Mouse (Mus musculus): ENCODE data around the gene Rfc4. TPM values are rescaled to one million over a fixed set of nuclear protein-coding genes. Genes with fewer than 3 reads are reported as not detected.
A peak's percentile ranks its signal among the peaks of the same experiment; 100 is the strongest.

Gene Rfc4
- polyA plus RNA-seq (2014; fragmentation: Nextera tagmentation; extraction: Ambion mirVana) = 35.7 and 36.8 TPM in 2 replicates

DNA sequence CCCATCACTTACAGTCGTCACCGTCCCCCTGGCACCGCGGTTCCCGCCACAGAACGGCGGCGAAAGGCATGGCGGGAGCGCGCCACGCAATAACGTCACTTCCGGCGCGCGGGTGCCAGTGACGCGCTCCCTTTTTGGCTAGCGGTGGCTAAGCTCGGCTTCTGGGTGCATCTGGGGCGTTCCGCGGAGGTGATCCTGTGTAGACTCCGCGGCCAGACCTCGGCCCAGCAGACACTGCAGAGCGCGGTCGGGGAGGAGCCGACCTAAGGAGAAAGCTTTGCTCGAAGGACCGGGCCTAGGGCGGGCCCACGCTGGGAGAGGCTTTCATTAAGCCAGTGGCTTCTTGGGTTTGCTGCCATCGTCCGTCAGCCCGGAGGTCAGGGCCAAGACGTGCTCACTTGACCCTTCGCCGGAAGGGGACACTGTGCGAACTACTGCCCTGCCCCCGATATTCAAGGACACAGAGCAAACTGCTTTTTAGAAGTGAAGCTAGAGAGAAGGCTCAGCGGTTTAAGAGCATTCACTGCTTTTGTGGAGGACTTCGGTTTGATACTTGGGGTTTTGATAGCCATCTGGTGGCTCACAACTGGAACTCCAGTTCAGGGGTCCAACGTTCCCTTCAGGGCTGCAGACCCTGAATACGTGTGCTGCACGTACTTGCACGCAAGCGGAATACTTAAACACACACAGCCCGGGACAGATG is at the start of gene Rfc4:
Gene Rfc4, minus strand, starts transcription at position 65 of the 703 bp plus-strand sequence.
- peak within 1 kb of the TSS; percentile 95 for H3K4me2 ChIP-seq (ENCODE audit: low read depth, low read length)
- H3K4me1 ChIP-seq (ENCODE audit: control insufficient read depth, insufficient read depth, low read length) = peaks cover 10% of the 10 kb centered on the region
- H3K36me3 ChIP-seq (ENCODE audit: control insufficient read depth, insufficient read depth, low read length) = peaks cover 7% of the 10 kb centered on the region; the same call in 1 of the 2 replicates
- H3K4me3 ChIP-seq (ENCODE audit: low read depth, low read length) = peak within 1 kb of the TSS; percentile 78
- H3K27me3 ChIP-seq (ENCODE audit: control insufficient read depth, insufficient read depth, low read length) = no peaks in the 10 kb centered on the region
- H3K9me3 ChIP-seq (ENCODE audit: control insufficient read depth, low read length) = no peaks in the 10 kb centered on the region
- H3K9ac ChIP-seq (replicated peaks; ENCODE audit: low read depth, low read length) = peak within 1 kb of the TSS; percentile 82
- peak; percentile 95 for ATAC-seq (ENCODE audit: low read depth)
- peak within 1 kb of the TSS; percentile 96 for H3K27ac ChIP-seq (ENCODE audit: low read depth, low read length)
- WGBS = under 1% methylated on average over 51 of the region's 51 CpGs

DNA sequence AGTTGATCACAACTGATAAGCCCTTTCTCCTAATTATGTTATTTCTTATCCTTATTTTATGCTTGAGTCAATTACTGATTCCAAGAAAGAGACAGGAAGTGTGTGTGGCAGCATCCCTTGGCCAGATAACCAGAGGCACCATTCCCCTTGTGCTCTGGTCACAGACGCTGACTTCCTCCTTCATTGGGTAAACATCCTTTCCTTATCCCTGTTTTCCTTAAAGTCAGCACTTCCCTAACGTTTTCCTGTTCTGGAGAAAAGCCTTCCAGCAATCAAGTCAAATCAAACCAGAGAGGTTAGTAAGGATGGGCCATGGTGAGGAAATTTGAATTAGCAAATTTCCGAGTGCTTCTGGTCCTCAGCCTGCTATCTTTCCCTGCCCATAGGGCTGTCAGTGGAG is 48.4 kb upstream of the Rfc4 start:
- Histone ChIP-seq H3K9me3 (ENCODE audit: control insufficient read depth, low read length) (no peaks in the 10 kb centered on the region), H3K4me2 (ENCODE audit: low read depth, low read length) (no peak overlapping the region), H3K4me3 (ENCODE audit: low read depth, low read length) (no peak overlapping the region), H3K27me3 (ENCODE audit: control insufficient read depth, insufficient read depth, low read length) (no peaks in the 10 kb centered on the region), H3K36me3 (ENCODE audit: control insufficient read depth, insufficient read depth, low read length) (no peaks in the 10 kb centered on the region), H3K4me1 (ENCODE audit: control insufficient read depth, insufficient read depth, low read length) (no peaks in the 10 kb centered on the region), H3K9ac (replicated peaks; ENCODE audit: low read depth, low read length) (no peak overlapping the region), H3K27ac (ENCODE audit: low read depth, low read length) (no peak overlapping the region)
- WGBS = 70% methylated on average over 3 of the region's 3 CpGs
- no peak for ATAC-seq (ENCODE audit: low read depth)

DNA sequence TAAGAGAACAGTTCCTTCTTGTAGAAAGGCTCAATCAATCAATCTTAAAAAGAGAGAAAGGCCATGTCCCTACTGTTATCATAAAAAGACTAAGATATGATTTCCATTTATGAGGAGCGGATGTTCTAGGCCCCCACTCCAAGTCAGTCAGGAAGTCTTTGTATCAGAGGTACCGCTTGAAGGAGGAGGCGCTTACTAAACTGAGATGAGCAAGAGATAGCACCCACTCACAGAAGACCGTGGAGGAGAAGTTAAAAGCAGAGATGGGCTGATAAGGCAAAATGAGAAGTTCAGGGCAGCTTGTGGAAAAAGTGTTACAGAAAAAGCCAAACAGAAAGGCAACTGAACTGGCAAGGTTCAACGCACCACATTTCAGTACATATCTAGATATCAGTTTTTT is 47.3 kb upstream of the Rfc4 start:
- H3K9me3 ChIP-seq (ENCODE audit: control insufficient read depth, low read length) = no peaks in the 10 kb centered on the region
- WGBS = 94% methylated on average over 5 of the region's 5 CpGs
- H3K9ac ChIP-seq (replicated peaks; ENCODE audit: low read depth, low read length) = no peak overlapping the region
- H3K4me1 ChIP-seq (ENCODE audit: control insufficient read depth, insufficient read depth, low read length) = no peaks in the 10 kb centered on the region
- no peak for ATAC-seq (ENCODE audit: low read depth)
- H3K27ac ChIP-seq (ENCODE audit: low read depth, low read length) = no peak overlapping the region
- H3K27me3 ChIP-seq (ENCODE audit: control insufficient read depth, insufficient read depth, low read length) = no peaks in the 10 kb centered on the region
- no peak overlapping the region for H3K4me2 ChIP-seq (ENCODE audit: low read depth, low read length)
- H3K4me3 ChIP-seq (ENCODE audit: low read depth, low read length) = no peak overlapping the region
- H3K36me3 ChIP-seq (ENCODE audit: control insufficient read depth, insufficient read depth, low read length) = no peaks in the 10 kb centered on the region

DNA sequence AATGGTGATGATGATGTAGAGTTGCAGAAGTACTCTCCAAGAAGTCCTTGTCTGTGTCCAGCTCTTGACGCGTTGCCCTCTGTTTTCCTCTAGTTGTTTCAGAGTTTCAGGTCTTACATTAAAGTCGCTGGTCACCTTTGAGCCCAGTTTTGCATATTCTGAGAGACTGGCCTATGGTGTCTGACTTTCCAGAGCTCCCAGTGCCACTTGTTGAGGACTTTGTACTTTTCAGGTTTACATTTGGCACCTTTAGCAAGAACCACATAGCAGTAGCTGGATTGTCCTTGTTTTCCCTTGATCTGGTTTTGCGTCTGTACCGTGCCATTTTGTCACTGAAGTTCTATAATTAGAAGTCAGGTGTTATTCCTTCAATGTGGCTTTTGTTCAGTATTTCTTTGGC is 46.4 kb upstream of the Rfc4 start:
- no peak for ATAC-seq (ENCODE audit: low read depth)
- Histone ChIP-seq H3K4me2 (ENCODE audit: low read depth, low read length) (no peak overlapping the region), H3K4me3 (ENCODE audit: low read depth, low read length) (no peak overlapping the region), H3K4me1 (ENCODE audit: control insufficient read depth, insufficient read depth, low read length) (no peaks in the 10 kb centered on the region), H3K27ac (ENCODE audit: low read depth, low read length) (no peak overlapping the region), H3K27me3 (ENCODE audit: control insufficient read depth, insufficient read depth, low read length) (no peaks in the 10 kb centered on the region), H3K9me3 (ENCODE audit: control insufficient read depth, low read length) (no peaks in the 10 kb centered on the region), H3K36me3 (ENCODE audit: control insufficient read depth, insufficient read depth, low read length) (no peaks in the 10 kb centered on the region), H3K9ac (replicated peaks; ENCODE audit: low read depth, low read length) (no peak overlapping the region)
- 93% methylated on average over 5 of the region's 5 CpGs for WGBS

DNA sequence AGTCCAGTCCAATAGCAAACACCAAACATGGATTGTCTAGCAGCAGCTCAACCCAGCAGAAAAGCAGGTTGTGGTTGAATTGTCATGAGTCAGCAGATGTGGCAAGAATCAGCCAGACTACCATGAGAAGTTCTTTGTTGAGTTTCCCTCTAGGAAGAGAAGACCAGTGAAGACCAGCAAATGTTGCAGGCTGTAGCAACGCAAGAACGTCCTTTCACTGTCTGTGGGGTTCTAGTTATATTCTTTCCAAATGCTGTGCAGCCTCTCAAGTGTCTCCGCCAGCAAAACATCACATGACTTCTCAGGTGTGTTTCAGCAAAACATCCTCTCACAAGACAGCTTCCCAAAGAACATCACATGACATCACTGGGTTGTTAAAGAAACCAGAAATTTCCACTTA is 43.3 kb upstream of the Rfc4 start:
- H3K9ac ChIP-seq (replicated peaks; ENCODE audit: low read depth, low read length) = no peak overlapping the region
- H3K36me3 ChIP-seq (ENCODE audit: control insufficient read depth, insufficient read depth, low read length) = no peaks in the 10 kb centered on the region
- H3K27ac ChIP-seq (ENCODE audit: low read depth, low read length) = no peak overlapping the region
- WGBS = 92% methylated on average over 3 of the region's 3 CpGs
- ATAC-seq (ENCODE audit: low read depth) = no peak
- no peak overlapping the region for H3K4me2 ChIP-seq (ENCODE audit: low read depth, low read length)
- no peaks in the 10 kb centered on the region for H3K27me3 ChIP-seq (ENCODE audit: control insufficient read depth, insufficient read depth, low read length)
- H3K9me3 ChIP-seq (ENCODE audit: control insufficient read depth, low read length) = no peaks in the 10 kb centered on the region
- no peak overlapping the region for H3K4me3 ChIP-seq (ENCODE audit: low read depth, low read length)
- no peaks in the 10 kb centered on the region for H3K4me1 ChIP-seq (ENCODE audit: control insufficient read depth, insufficient read depth, low read length)

DNA sequence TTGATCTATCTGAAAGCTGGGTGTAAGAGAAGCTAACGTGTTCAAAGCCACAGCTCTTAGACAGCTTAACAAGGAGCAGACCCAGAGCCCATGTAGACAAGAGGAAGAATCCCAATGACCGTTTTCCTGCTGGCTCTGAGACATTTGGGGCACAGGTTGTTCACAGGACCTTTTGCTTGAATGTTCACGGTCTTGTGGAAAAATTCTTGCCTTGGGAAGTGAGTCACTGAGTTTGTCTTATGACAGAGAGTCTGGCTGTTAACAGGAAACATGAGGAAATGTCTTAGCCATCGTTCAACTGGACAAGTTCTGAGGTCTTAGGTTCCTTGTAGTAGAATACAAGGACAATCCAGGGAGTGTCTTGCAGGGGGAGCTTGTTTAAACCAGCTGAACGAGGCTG is 39.5 kb upstream of the Rfc4 start:
- no peak overlapping the region for H3K27ac ChIP-seq (ENCODE audit: low read depth, low read length)
- no peaks in the 10 kb centered on the region for H3K4me1 ChIP-seq (ENCODE audit: control insufficient read depth, insufficient read depth, low read length)
- 76% methylated on average over 5 of the region's 5 CpGs for WGBS
- H3K9me3 ChIP-seq (ENCODE audit: control insufficient read depth, low read length) = no peaks in the 10 kb centered on the region
- H3K27me3 ChIP-seq (ENCODE audit: control insufficient read depth, insufficient read depth, low read length) = no peaks in the 10 kb centered on the region
- no peak overlapping the region for H3K4me3 ChIP-seq (ENCODE audit: low read depth, low read length)
- H3K36me3 ChIP-seq (ENCODE audit: control insufficient read depth, insufficient read depth, low read length) = no peaks in the 10 kb centered on the region
- H3K9ac ChIP-seq (replicated peaks; ENCODE audit: low read depth, low read length) = no peak overlapping the region
- H3K4me2 ChIP-seq (ENCODE audit: low read depth, low read length) = no peak overlapping the region
- no peak for ATAC-seq (ENCODE audit: low read depth)

DNA sequence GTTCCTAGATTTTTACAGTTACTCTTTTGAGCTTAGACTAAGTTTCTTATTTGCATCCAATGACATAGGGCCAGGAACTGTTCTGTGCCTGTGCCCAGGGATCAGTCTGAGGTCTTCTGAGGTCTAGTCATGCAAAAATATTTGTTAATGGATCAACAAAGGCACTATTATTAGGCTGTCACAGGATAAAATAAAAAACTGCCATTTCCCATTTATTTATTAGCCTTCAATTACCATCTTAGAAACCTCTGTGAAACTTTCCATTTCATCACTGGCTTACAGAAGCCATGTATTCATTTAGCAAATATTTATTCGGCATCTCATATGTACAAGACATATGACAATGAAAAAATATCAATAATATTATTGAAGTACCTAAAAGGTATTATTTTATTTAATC is 39.1 kb upstream of the Rfc4 start:
- no peaks in the 10 kb centered on the region for H3K27me3 ChIP-seq (ENCODE audit: control insufficient read depth, insufficient read depth, low read length)
- H3K4me1 ChIP-seq (ENCODE audit: control insufficient read depth, insufficient read depth, low read length) = no peaks in the 10 kb centered on the region
- H3K36me3 ChIP-seq (ENCODE audit: control insufficient read depth, insufficient read depth, low read length) = no peaks in the 10 kb centered on the region
- WGBS = 91% methylated on average over 1 of the region's 1 CpGs
- H3K9me3 ChIP-seq (ENCODE audit: control insufficient read depth, low read length) = no peaks in the 10 kb centered on the region
- no peak for ATAC-seq (ENCODE audit: low read depth)
- no peak overlapping the region for H3K9ac ChIP-seq (replicated peaks; ENCODE audit: low read depth, low read length)
- no peak overlapping the region for H3K4me3 ChIP-seq (ENCODE audit: low read depth, low read length)
- H3K27ac ChIP-seq (ENCODE audit: low read depth, low read length) = no peak overlapping the region
- H3K4me2 ChIP-seq (ENCODE audit: low read depth, low read length) = no peak overlapping the region

DNA sequence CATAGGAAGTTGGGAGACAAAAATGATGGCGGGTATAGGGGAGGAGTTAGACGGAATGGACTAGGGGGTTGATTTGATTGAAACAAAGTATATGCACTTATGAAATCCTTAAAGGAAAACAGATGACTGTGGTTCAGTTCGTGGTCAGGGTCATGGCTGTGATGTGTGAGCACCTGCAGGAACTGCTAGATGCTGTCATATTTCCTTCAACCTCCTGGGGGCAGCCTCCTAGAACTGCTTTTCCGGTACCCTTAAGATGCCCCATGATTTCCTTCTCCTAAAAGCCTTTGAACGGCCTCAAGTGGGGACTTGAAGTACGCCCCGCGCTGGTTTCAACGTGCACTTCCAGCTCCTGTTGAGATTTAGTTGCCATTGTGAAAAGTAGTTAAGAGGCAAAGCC is 37.9 kb upstream of the Rfc4 start:
- no peaks in the 10 kb centered on the region for H3K36me3 ChIP-seq (ENCODE audit: control insufficient read depth, insufficient read depth, low read length)
- no peak overlapping the region for H3K27ac ChIP-seq (ENCODE audit: low read depth, low read length)
- no peak overlapping the region for H3K4me3 ChIP-seq (ENCODE audit: low read depth, low read length)
- no peaks in the 10 kb centered on the region for H3K4me1 ChIP-seq (ENCODE audit: control insufficient read depth, insufficient read depth, low read length)
- H3K9me3 ChIP-seq (ENCODE audit: control insufficient read depth, low read length) = no peaks in the 10 kb centered on the region
- no peaks in the 10 kb centered on the region for H3K27me3 ChIP-seq (ENCODE audit: control insufficient read depth, insufficient read depth, low read length)
- WGBS = 69% methylated on average over 9 of the region's 9 CpGs
- no peak overlapping the region for H3K4me2 ChIP-seq (ENCODE audit: low read depth, low read length)
- no peak overlapping the region for H3K9ac ChIP-seq (replicated peaks; ENCODE audit: low read depth, low read length)
- ATAC-seq (ENCODE audit: low read depth) = no peak

DNA sequence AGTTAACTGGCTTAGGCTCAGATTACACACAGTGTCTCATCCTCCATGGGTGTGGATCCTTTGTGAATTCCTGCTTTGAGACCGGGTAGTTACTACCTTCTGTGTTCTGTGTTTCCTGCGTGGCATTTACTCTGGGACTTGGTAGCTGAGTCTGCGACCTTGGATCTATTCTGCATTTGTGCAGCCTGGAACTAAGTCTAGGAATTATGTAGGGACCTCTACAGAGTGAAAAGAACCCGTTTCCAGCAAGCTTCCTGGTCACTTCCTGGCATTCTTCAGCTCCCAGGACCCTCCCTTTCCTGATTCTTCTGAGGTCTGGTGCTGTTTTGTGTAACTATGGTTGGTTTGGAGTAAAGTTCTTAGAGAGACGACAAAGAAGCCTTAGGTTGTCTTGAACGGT is 36.9 kb upstream of the Rfc4 start:
- no peak overlapping the region for H3K4me3 ChIP-seq (ENCODE audit: low read depth, low read length)
- ATAC-seq (ENCODE audit: low read depth) = no peak
- H3K36me3 ChIP-seq (ENCODE audit: control insufficient read depth, insufficient read depth, low read length) = no peaks in the 10 kb centered on the region
- H3K4me2 ChIP-seq (ENCODE audit: low read depth, low read length) = no peak overlapping the region
- no peaks in the 10 kb centered on the region for H3K4me1 ChIP-seq (ENCODE audit: control insufficient read depth, insufficient read depth, low read length)
- H3K27me3 ChIP-seq (ENCODE audit: control insufficient read depth, insufficient read depth, low read length) = no peaks in the 10 kb centered on the region
- H3K9ac ChIP-seq (replicated peaks; ENCODE audit: low read depth, low read length) = no peak overlapping the region
- 78% methylated on average over 6 of the region's 6 CpGs for WGBS
- H3K27ac ChIP-seq (ENCODE audit: low read depth, low read length) = no peak overlapping the region
- H3K9me3 ChIP-seq (ENCODE audit: control insufficient read depth, low read length) = no peaks in the 10 kb centered on the region
